Mouse (Mus musculus) urinary bladder, postnatal 36 days (tissue): ENCODE results near the gene Dchs2.

Experiments used
- DNase-seq, 2 experiments: peaks; one replicate each; pipeline ENCODE4 v3.0.0; 2022; ENCODE audit warnings: low spot score in 2 of 2, mixed read lengths in 1 of 2

Dchs2 gene

GRCm38 (mm10) chr3:83148508-83148907 lies 20.8 kb downstream of the Dchs2 start:
- no peak for DNase-seq

GRCm38 (mm10) chr3:83155600-83155999 lies 27.9 kb downstream of the Dchs2 start:
- peak in 1 of 2 experiments; percentile 7 for DNase-seq

DNA sequence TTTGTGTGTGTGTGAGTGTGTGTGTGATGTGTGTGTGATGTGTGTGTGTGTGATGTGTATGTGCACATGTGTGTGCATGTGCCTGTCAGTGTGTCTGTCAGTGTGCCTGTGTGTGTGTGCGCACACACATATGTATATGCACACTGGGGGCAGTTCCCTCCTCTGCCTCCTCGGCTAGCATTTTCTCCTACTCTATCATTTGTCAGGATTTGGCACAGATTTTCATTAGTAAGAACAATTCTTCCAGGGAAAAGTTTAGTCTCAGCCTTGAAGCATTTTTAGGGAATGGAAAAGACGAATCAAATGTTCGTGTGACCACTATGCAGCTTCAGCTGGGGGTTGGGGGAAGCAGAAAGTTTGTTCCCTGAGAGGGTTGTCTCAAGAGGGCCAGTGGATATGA lies 28.4 kb downstream of the Dchs2 start:
- no peak for DNase-seq

DNA sequence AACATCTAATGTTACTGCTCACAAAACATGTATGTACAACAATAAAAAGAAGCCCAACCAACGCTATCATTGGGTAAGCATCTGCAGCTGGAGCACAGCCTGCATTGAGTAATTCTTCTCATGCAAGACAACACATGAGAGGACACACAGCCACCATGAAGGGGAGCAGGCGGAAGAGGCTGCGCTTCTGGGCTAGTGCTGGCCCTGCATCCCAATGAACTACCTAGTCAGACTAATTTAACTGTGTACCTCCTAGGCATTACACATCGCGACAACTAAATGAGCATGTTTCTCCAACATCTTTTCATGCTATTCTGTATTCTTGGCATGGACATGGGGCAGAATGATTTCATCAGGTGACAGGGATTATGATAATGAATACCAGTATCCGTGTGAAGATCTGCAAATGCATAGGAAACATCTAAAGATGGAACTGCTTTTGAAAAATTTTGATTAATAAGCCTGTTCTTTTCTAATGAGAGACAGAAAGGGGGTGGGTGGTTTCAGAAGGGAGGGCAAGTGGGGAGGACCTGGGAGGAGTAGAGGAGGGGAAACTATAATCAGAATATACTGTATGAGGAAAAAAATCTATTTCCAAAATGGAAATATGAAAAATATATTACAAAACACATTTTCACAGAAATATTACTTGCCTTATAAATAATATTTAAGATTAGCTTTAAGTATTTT lies 33.9 kb downstream of the Dchs2 start:
- no peak for DNase-seq

- DNase-seq: no peak
Measured at GRCm38 (mm10) chr3:83163676-83164075, 35.9 kb downstream of the Dchs2 start.

- DNase-seq: no peak
Measured at GRCm38 (mm10) chr3:83185527-83185926, 57.8 kb downstream of the Dchs2 start.

DNA sequence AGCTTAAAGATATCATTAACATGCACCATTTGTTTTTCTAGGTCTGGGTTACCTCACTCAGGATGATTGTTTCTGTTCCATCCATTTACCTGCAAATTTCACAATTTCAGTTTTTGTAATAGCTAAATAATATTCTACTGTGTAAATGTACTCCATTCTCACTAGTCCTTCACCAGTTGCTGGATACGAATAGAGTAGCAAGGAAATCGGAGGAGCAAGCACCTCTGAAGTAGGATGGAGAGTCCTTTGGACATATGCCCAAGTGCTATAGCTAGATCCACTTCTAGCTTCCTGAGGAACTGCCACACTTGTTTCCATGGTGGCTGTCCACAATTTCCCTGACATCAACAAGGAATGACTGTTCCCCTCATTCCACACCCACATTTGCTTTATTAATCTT lies 63.5 kb downstream of the Dchs2 start:
- no peak for DNase-seq

DNA sequence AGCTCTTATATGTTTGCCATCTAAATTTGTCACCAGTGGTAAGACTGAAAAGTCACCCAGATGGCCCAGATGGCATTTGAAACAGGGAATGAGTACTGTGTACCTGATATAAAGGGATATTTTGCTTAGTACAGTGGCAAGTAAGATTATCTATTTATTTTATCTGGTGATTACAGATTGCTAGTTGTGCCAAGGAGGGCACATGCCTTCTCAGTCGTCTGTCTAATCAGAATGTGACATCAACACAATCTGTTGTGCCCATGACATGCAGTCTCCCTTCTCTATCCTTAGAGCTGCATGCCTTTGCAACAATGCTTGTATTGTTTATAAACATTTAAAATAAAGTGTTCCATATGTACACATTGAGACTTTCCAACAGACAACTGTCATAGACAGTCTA lies 64.7 kb downstream of the Dchs2 start:
- DNase-seq: no peak

DNA sequence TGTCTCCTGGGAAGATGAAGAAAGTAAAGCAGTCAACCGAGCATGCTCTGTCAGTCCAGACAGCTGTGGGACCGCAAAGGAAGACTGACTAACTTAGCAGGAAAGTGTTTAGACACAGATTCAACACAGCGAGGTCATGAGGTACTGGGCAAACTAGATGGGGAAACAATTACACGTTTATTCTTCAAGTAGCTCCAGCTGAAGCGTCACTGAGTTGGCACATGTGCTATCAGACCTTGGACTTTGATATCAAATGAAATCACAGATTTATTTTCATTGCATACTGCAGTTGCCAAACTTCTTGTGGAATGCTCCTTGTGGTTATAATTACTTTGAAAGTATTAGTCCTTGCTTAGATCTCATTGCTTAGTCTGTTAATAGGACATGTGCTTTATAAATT lies 67.2 kb downstream of the Dchs2 start:
- DNase-seq: no peak

DNA sequence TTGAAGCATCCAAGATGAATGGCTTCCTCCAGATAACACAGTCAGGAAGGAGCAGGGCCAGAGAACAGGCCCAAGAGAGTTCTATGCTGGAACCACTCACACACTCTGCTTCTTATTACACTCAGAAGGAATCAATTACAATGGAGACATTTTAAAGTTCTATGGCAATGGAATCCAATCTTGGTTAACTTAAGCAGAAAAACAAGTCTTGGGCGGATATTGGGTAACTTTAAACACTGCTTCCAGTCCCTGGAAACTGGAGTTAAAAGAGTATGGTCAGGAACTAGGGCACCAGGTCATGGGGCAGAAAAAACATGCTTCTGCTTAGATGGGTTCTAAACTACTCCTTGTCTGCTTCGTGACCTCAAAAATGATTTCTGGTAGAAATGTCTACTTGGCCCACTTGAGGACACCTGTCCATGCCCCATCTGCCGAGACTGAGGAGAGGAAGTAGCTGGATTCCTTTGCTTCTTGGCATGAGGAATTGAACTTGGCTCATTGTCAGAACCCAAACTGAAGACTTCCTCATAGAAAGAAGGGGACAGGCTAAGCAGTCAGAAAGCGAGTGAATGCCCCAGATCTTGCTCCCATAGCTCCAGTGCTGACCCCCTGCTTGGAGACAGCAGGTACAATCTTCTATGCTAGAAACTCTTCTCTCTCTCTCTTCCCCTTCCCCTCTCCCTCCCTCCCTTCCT lies 73.7 kb downstream of the Dchs2 start:
- DNase-seq: no peak

DNA sequence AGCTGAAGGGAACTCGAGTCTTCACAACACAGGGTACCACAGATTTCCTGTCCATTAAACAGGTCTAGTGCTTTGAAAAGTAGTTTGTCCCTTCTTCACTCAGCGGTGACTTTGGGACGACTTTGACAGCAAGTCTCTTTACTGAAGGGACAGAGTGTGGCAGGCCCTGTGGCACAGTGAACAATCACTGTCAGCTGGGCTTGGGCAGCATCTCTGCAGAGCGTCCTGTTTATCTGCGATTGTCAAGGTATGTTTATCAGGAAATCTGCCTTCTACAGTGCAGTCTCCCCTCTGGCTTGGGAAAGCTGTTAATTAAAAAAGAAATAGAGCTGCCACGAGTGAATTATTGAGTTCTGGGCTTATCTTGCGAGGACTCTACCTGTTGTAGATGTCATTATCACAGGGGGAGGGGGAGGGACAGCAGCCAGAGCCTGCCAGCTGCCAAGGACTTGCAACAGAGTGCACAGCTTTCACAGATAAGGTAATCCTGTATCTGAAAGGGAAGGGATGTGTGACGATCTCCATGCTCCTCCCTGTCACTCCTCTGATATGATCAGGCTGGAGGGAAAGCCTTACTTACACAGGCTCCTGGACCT lies 77.4 kb downstream of the Dchs2 start:
- no peak for DNase-seq

GRCm38 (mm10) chr3:83209646-83210045 lies 81.9 kb downstream of the Dchs2 start:
- no peak for DNase-seq

DNA sequence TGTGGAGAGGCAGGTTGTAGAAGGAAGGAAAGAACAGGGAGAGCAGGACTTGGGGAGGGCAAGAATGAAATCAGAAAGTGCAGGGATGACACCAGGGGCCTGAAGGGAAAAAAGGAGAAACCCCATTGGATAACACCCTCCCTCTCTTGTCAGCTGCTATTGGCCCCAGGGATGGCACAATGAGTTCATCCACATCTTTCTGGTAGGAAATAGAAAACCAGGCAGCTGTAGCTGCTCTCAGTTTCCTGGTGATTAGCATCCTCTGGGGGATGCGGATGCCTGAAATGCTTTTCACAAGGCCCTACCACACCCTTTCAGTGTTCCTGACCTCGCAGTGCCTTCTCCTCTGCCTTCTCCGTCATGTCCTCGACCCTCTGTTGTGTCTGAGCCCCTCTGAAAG lies 82.5 kb downstream of the Dchs2 start:
- no peak for DNase-seq

GRCm38 (mm10) chr3:83211939-83212338 lies 84.2 kb downstream of the Dchs2 start:
- no peak for DNase-seq

DNA sequence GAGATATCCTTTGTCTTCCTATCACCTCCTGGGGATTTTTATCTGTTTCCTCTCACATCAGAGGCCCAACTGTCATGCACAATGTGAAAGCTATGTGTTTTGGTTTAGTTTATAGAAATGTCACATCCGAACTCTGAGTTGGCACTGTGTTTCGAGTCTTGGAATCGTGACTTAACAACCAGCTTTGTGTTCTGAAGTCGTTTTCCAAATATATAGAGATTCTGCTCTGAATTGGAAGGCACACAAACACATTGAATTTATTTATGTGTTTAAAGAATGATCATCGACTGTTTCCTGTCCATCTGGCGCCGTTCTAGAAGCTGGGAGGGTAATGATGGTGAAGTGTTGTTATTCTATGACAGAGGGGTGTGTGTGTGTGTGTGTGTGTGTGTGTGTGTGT lies 84.8 kb downstream of the Dchs2 start:
- DNase-seq: no peak

GRCm38 (mm10) chr3:83218059-83218458 lies 90.3 kb downstream of the Dchs2 start:
- DNase-seq: no peak

DNA sequence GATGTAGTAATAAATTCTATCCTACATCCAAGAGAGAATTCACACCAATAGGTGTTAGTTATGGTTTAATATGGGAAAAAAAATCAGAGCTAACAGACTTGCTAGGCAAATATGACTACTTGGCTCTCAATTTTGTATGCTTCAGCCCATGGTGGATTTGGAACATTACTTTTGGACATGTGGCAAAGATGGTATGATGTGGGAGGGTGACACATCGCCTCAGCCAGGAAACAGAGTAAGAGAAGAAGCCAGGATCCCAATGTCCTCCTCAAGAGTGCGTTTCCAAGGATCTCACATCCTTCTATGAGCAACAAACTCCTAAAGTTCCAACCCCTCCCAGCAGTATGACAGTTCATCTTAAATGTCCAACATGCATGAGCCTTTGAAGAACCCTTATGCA lies 92.4 kb downstream of the Dchs2 start:
- DNase-seq: no peak

DNA sequence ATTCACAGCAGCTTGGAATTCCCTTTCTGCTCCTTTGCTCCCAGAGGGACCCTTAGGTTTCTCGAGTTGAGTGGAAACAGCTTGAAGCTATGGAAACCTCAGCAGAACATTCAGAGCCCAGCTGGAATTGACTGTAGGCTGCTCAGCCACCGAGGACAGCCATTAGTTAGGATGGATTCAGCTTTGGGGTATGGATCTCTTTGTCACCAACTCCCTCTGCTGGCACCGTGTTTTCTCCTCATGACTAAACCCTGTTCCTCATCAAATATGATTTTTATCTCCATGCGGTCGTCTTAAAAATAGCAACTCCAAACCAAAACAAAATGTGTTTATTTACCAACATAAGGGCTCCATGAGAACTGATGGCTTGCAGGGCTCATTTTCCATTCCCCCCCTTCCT lies 94.4 kb downstream of the Dchs2 start:
- DNase-seq: peak in 1 of 2 experiments; percentile 11

DNA sequence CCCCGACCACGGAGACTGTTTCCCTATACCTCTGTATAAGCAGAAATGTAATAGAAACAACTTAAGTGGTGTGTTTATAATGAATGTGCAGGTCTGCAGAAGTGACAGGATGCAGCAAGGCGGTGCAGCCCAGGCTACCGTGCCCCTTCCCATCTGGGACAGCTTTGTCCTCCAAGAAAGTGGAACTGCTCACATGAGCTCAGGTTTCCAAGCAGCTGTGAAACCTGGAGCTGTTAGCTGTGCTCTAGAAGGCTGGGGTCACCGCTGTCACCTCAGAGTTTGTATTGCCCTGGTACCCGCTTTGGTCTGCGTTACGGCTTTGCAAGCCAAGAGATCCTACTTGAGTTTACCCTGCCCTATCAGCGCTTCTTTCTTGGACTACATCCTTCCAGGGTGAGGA lies 100.6 kb downstream of the Dchs2 start:
- DNase-seq: no peak

DNA sequence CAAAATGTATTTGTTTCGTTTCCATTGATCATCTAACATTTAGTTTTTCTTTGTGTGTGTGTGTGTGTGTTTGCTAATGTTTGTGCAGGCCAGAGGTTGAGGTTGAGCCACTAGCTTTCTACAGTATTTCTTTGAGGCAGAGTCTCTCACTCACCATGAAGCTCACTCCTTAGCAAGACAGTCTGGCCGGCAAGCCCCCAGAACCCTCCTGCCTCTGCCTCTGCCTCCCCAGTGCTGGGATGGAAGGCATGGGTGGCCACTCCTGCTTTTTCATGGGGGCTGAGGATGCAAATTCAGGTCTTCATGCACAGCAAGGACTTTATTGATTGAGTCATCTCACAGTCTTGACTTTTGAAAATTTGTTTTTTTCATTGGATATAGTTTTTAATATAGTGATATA lies 102.6 kb downstream of the Dchs2 start:
- no peak for DNase-seq

GRCm38 (mm10) chr3:83234457-83234856 lies 106.7 kb downstream of the Dchs2 start:
- DNase-seq: no peak

DNA sequence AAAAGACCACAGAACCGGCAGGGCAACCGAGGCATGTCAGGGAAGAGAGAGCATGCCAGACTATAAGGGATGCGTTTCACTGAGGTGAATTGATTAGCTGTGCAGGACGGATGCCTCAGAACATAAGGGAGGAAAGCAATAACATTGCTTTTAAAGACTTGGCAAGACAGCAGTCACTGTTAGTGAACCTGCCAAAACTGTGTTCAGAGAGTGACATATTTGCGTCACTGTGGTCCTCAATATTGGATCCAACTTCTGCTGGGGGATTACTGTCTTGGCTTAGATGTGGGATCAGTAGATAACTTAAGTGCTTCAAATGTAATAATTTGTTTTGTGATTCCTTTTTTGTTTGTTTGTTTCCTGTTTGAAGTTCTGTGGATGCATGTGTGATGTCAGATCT lies 107.3 kb downstream of the Dchs2 start:
- no peak for DNase-seq

GRCm38 (mm10) chr3:83246536-83246935 lies 118.8 kb downstream of the Dchs2 start:
- DNase-seq: no peak
